Mouse (Mus musculus) embryonic facial prominence, embryonic 12.5 days (tissue): ENCODE measurements around the gene Unc5c. TPM values are rescaled to one million over a fixed set of nuclear protein-coding genes. Genes with fewer than 3 reads are reported as not detected.
A peak's percentile ranks its signal among the peaks of the same experiment; 100 is the strongest.

ENCODE experiments used
- ATAC-seq: fragments of 200-750 bp; cut with Nextera tagmentation; 2 replicates; pipeline ENCODE4 v1.8.0; 2017; ENCODE audit not compliant: insufficient number of reproducible peaks, insufficient read depth, low FRiP score, low TSS enrichment
- H3K27ac ChIP-seq: fragments of 300-500 bp; sonication (generic); 2 replicates; pipeline ENCODE4 v1.5.1; 2016; ENCODE audit warnings: mild to moderate bottlenecking
- H3K27me3 ChIP-seq: fragments of 300-500 bp; sonication (generic); 2 replicates; pipeline ENCODE4 v1.6.1; 2016; ENCODE audit warnings: mild to moderate bottlenecking, moderate library complexity
- H3K36me3 ChIP-seq: fragments of 300-500 bp; sonication (generic); 2 replicates; pipeline ENCODE4 v1.6.1; 2016; ENCODE audit warnings: mild to moderate bottlenecking
- H3K4me1 ChIP-seq: fragments of 300-500 bp; sonication (generic); 2 replicates; pipeline ENCODE4 v1.6.1; 2016
- H3K4me2 ChIP-seq: fragments of 300-500 bp; sonication (generic); replicated peaks from 2 replicates; pipeline ENCODE4 v1.6.1; 2016; ENCODE audit warnings: mild to moderate bottlenecking, moderate library complexity
- H3K4me3 ChIP-seq: fragments of 300-500 bp; sonication (generic); 2 replicates; pipeline ENCODE4 v1.5.1; 2016; ENCODE audit warnings: mild to moderate bottlenecking
- H3K9ac ChIP-seq: fragments of 300-500 bp; sonication (generic); 2 replicates; pipeline ENCODE4 v1.6.1; 2016; ENCODE audit warnings: mild to moderate bottlenecking, moderate library complexity
- H3K9me3 ChIP-seq: fragments of 300-500 bp; sonication (generic); 2 replicates; pipeline ENCODE4 v1.6.1; 2016; ENCODE audit warnings: mild to moderate bottlenecking, moderate library complexity
- WGBS: fragments of 180-500 bp; shearing (Covaris S2); methylation state at CpG from one replicate; pipeline ENCODE4 v1.1.7; 2016; 5-methylcytosine and 5-hydroxymethylcytosine counted together
- polyA plus RNA-seq: library from polyadenylated mRNA; unstranded; fragments of >200 nt; fragmentation: Nextera tagmentation; extraction: Ambion mirVana; gene quantifications from 2 replicates; pipeline ENCODE4 v1.2.1, GENCODE M21; 2016

The Unc5c gene
- polyA plus RNA-seq, 1 experiment from 2014 or later = 16.4 TPM

GRCm38 (mm10) chr3:141725432-141725831 lies 260.4 kb downstream of the Unc5c start:
- no peaks in the 10 kb centered on the region for H3K9me3 ChIP-seq
- no peaks in the 10 kb centered on the region for H3K4me1 ChIP-seq
- no peaks in the 10 kb centered on the region for H3K27me3 ChIP-seq
- 42% methylated on average over 1 of the region's 1 CpGs for WGBS
- H3K36me3 ChIP-seq = no peaks in the 10 kb centered on the region
- H3K4me2 ChIP-seq = no peak overlapping the region
- no peak overlapping the region for H3K4me3 ChIP-seq
- H3K27ac ChIP-seq = no peak overlapping the region
- no peak overlapping the region for H3K9ac ChIP-seq
- ATAC-seq = no peak

- ATAC-seq = no peak
Measured at GRCm38 (mm10) chr3:141733844-141734243, 268.8 kb downstream of the Unc5c start.

GRCm38 (mm10) chr3:141735285-141735684 lies 270.3 kb downstream of the Unc5c start:
- Histone ChIP-seq H3K4me2 (no peak overlapping the region), H3K4me1 (no peaks in the 10 kb centered on the region), H3K36me3 (no peaks in the 10 kb centered on the region), H3K9me3 (no peaks in the 10 kb centered on the region), H3K27ac (no peak overlapping the region), H3K27me3 (no peaks in the 10 kb centered on the region), H3K9ac (no peak overlapping the region), H3K4me3 (no peak overlapping the region)
- ATAC-seq = no peak

More at GRCm38 (mm10) chr3:141733844-141734243, 268.8 kb downstream of the Unc5c start:
- no peaks in the 10 kb centered on the region for H3K4me1 ChIP-seq
- no peak overlapping the region for H3K27ac ChIP-seq
- H3K36me3 ChIP-seq = no peaks in the 10 kb centered on the region
- no peaks in the 10 kb centered on the region for H3K9me3 ChIP-seq
- H3K4me2 ChIP-seq = no peak overlapping the region
- WGBS = 89% methylated on average over 6 of the region's 6 CpGs
- no peaks in the 10 kb centered on the region for H3K27me3 ChIP-seq
- H3K9ac ChIP-seq = no peak overlapping the region
- no peak overlapping the region for H3K4me3 ChIP-seq

GRCm38 (mm10) chr3:141745322-141745721 lies 280.3 kb downstream of the Unc5c start:
- Histone ChIP-seq H3K9me3 (no peaks in the 10 kb centered on the region), H3K36me3 (no peaks in the 10 kb centered on the region), H3K4me2 (no peak overlapping the region), H3K27ac (no peak overlapping the region), H3K9ac (no peak overlapping the region), H3K27me3 (no peaks in the 10 kb centered on the region), H3K4me1 (no peaks in the 10 kb centered on the region), H3K4me3 (no peak overlapping the region)
- ATAC-seq = no peak

- H3K4me1 ChIP-seq = no peaks in the 10 kb centered on the region
- WGBS = 87% methylated on average over 4 of the region's 4 CpGs
- no peak overlapping the region for H3K4me3 ChIP-seq
- no peaks in the 10 kb centered on the region for H3K36me3 ChIP-seq
- no peak for ATAC-seq
- no peak overlapping the region for H3K9ac ChIP-seq
- H3K9me3 ChIP-seq = no peaks in the 10 kb centered on the region
- H3K27me3 ChIP-seq = no peaks in the 10 kb centered on the region
- no peak overlapping the region for H3K4me2 ChIP-seq
- H3K27ac ChIP-seq = no peak overlapping the region
Measured at GRCm38 (mm10) chr3:141748694-141749381, 283.8 kb downstream of the Unc5c start.

- H3K4me2 ChIP-seq = no peak overlapping the region
- H3K27ac ChIP-seq = no peak overlapping the region
- H3K36me3 ChIP-seq = no peaks in the 10 kb centered on the region
- 58% methylated on average over 7 of the region's 7 CpGs for WGBS
- H3K9me3 ChIP-seq = no peaks in the 10 kb centered on the region
- H3K4me1 ChIP-seq = no peaks in the 10 kb centered on the region
- 0 out of 2 replicates have a peak, but pooled peaks have one; percentile 6 for ATAC-seq
- H3K9ac ChIP-seq = no peak overlapping the region
- H3K27me3 ChIP-seq = no peaks in the 10 kb centered on the region
- no peak overlapping the region for H3K4me3 ChIP-seq
Measured at GRCm38 (mm10) chr3:141752172-141752571, 287.2 kb downstream of the Unc5c start.

GRCm38 (mm10) chr3:141757259-141757658 lies 292.2 kb downstream of the Unc5c start:
- ATAC-seq = 0 out of 2 replicates have a peak, but pooled peaks have one; percentile 15
- 51% methylated on average over 3 of the region's 3 CpGs for WGBS
- H3K27ac ChIP-seq = no peak overlapping the region

GRCm38 (mm10) chr3:141778411-141778919 lies 313.4 kb downstream of the Unc5c start:
- Histone ChIP-seq H3K9ac (no peak overlapping the region), H3K4me2 (no peak overlapping the region), H3K9me3 (no peaks in the 10 kb centered on the region), H3K27ac (no peak overlapping the region), H3K4me3 (no peak overlapping the region), H3K4me1 (peaks cover 5% of the 10 kb centered on the region), H3K36me3 (no peaks in the 10 kb centered on the region), H3K27me3 (no peaks in the 10 kb centered on the region)
- 58% methylated on average over 8 of the region's 8 CpGs for WGBS
- no peak for ATAC-seq

More at GRCm38 (mm10) chr3:141757259-141757658, 292.2 kb downstream of the Unc5c start:
- Histone ChIP-seq H3K9ac (no peak overlapping the region), H3K9me3 (no peaks in the 10 kb centered on the region), H3K4me2 (no peak overlapping the region), H3K4me3 (no peak overlapping the region), H3K36me3 (no peaks in the 10 kb centered on the region), H3K27me3 (no peaks in the 10 kb centered on the region), H3K4me1 (no peaks in the 10 kb centered on the region)

GRCm38 (mm10) chr3:141779186-141779585 lies 314.2 kb downstream of the Unc5c start:
- no peak overlapping the region for H3K9ac ChIP-seq
- 41% methylated on average over 3 of the region's 3 CpGs for WGBS
- peaks cover 5% of the 10 kb centered on the region for H3K4me1 ChIP-seq
- no peak overlapping the region for H3K4me3 ChIP-seq
- H3K27me3 ChIP-seq = no peaks in the 10 kb centered on the region
- H3K36me3 ChIP-seq = no peaks in the 10 kb centered on the region
- H3K4me2 ChIP-seq = no peak overlapping the region
- ATAC-seq = no peak
- H3K27ac ChIP-seq = no peak overlapping the region
- H3K9me3 ChIP-seq = no peaks in the 10 kb centered on the region

GRCm38 (mm10) chr3:141782553-141782952 lies 317.5 kb downstream of the Unc5c start:
- Histone ChIP-seq H3K27me3 (no peaks in the 10 kb centered on the region), H3K4me1 (peaks cover 5% of the 10 kb centered on the region), H3K4me3 (no peak overlapping the region), H3K9ac (no peak overlapping the region), H3K4me2 (no peak overlapping the region), H3K27ac (no peak overlapping the region), H3K9me3 (no peaks in the 10 kb centered on the region), H3K36me3 (no peaks in the 10 kb centered on the region)
- ATAC-seq = no peak
- 82% methylated on average over 4 of the region's 4 CpGs for WGBS

GRCm38 (mm10) chr3:141791026-141791780 lies 326.2 kb downstream of the Unc5c start:
- Histone ChIP-seq H3K36me3 (no peaks in the 10 kb centered on the region), H3K27ac (no peak overlapping the region), H3K4me3 (no peak overlapping the region), H3K27me3 (no peaks in the 10 kb centered on the region), H3K9ac (no peak overlapping the region), H3K9me3 (no peaks in the 10 kb centered on the region), H3K4me2 (no peak overlapping the region), H3K4me1 (no peaks in the 10 kb centered on the region)
- no peak for ATAC-seq
- 61% methylated on average over 8 of the region's 8 CpGs for WGBS

GRCm38 (mm10) chr3:141792106-141792505 lies 327.1 kb downstream of the Unc5c start:
- Histone ChIP-seq H3K27me3 (no peaks in the 10 kb centered on the region), H3K9ac (no peak overlapping the region), H3K9me3 (no peaks in the 10 kb centered on the region), H3K36me3 (no peaks in the 10 kb centered on the region), H3K4me1 (no peaks in the 10 kb centered on the region), H3K4me2 (no peak overlapping the region), H3K27ac (no peak overlapping the region), H3K4me3 (no peak overlapping the region)
- 74% methylated on average over 1 of the region's 1 CpGs for WGBS
- ATAC-seq = no peak
